Mouse (Mus musculus): ENCODE results near the gene Pfkfb2.
A peak's percentile ranks its signal among the peaks of the same experiment; 100 is the strongest.

Pfkfb2 gene

GRCm38 (mm10) chr1:130729153-130729552, at the start of gene Pfkfb2:
Gene Pfkfb2, minus strand, starts transcription at chr1:130729253.
- DNase-seq (ENCODE audit: low read depth) = no peak

GRCm38 (mm10) chr1:130776645-130777044, 47.6 kb upstream of the Pfkfb2 start:
- no peak for DNase-seq (ENCODE audit: low read depth)

- DNase-seq (ENCODE audit: low read depth) = no peak
These were observed 46.8 kb upstream of the Pfkfb2 start for GRCm38 (mm10) chr1:130775691-130776331.

- DNase-seq (ENCODE audit: low read depth) = no peak
These were observed 46.2 kb upstream of the Pfkfb2 start for GRCm38 (mm10) chr1:130775234-130775633.

GRCm38 (mm10) chr1:130770981-130771494, 42.0 kb upstream of the Pfkfb2 start:
- no peak for DNase-seq (ENCODE audit: low read depth)

- DNase-seq (ENCODE audit: low read depth) = no peak
These were observed 41.4 kb upstream of the Pfkfb2 start for GRCm38 (mm10) chr1:130770487-130770886.

- no peak for DNase-seq (ENCODE audit: low read depth)
These were observed 40.9 kb upstream of the Pfkfb2 start for GRCm38 (mm10) chr1:130769925-130770324.

- DNase-seq (ENCODE audit: low read depth) = no peak
These were observed 38.0 kb upstream of the Pfkfb2 start for GRCm38 (mm10) chr1:130767066-130767465.

- DNase-seq (ENCODE audit: low read depth) = no peak
These were observed 35.0 kb upstream of the Pfkfb2 start for GRCm38 (mm10) chr1:130764027-130764461.

- DNase-seq (ENCODE audit: low read depth) = no peak
These were observed 33.1 kb upstream of the Pfkfb2 start for GRCm38 (mm10) chr1:130762045-130762760.

GRCm38 (mm10) chr1:130761597-130761996, 32.5 kb upstream of the Pfkfb2 start:
- DNase-seq (ENCODE audit: low read depth) = no peak

- DNase-seq (ENCODE audit: low read depth) = no peak
These were observed 30.6 kb upstream of the Pfkfb2 start for GRCm38 (mm10) chr1:130759689-130760088.

GRCm38 (mm10) chr1:130746819-130747218, 17.8 kb upstream of the Pfkfb2 start:
- no peak for DNase-seq (ENCODE audit: low read depth)

- DNase-seq (ENCODE audit: low read depth) = no peak
These were observed 16.5 kb upstream of the Pfkfb2 start for GRCm38 (mm10) chr1:130745591-130745990.

GRCm38 (mm10) chr1:130744961-130745360, 15.9 kb upstream of the Pfkfb2 start:
- DNase-seq (ENCODE audit: low read depth) = no peak

- no peak for DNase-seq (ENCODE audit: low read depth)
These were observed 15.2 kb upstream of the Pfkfb2 start for GRCm38 (mm10) chr1:130744217-130744616.

- DNase-seq (ENCODE audit: low read depth) = no peak
These were observed 14.7 kb upstream of the Pfkfb2 start for GRCm38 (mm10) chr1:130743775-130744174.

GRCm38 (mm10) chr1:130742201-130742600, 13.1 kb upstream of the Pfkfb2 start:
- no peak for DNase-seq (ENCODE audit: low read depth)

- DNase-seq (ENCODE audit: low read depth) = peak; percentile 96
These were observed 12.0 kb upstream of the Pfkfb2 start for GRCm38 (mm10) chr1:130740781-130741720.

GRCm38 (mm10) chr1:130740227-130740648, 11.2 kb upstream of the Pfkfb2 start:
- DNase-seq (ENCODE audit: low read depth) = no peak

- no peak for DNase-seq (ENCODE audit: low read depth)
These were observed 10.6 kb upstream of the Pfkfb2 start for GRCm38 (mm10) chr1:130739636-130740035.

GRCm38 (mm10) chr1:130738551-130739106, 9.6 kb upstream of the Pfkfb2 start:
- no peak for DNase-seq (ENCODE audit: low read depth)
